Mouse (Mus musculus) CH12.LX (cell line): ENCODE data around the gene Kirrel3. TPM values are rescaled to one million over a fixed set of nuclear protein-coding genes. Genes with fewer than 3 reads are reported as not detected.

Source experiments
- DNase-seq: peaks from one replicate; pipeline ENCODE4 v3.0.0-alpha.2; 2013; ENCODE audit errors: extremely low read depth
- H3K27ac ChIP-seq: 2 replicates; pipeline ENCODE4 v1.5.1; 2012; ENCODE audit warnings: low read depth, mild to moderate bottlenecking, control low read depth, moderate library complexity; ENCODE audit not compliant: insufficient read depth
- H3K27me3 ChIP-seq: replicated peaks from 2 replicates; pipeline ENCODE3; 2012; ENCODE audit warnings: inconsistent platforms
- H3K36me3 ChIP-seq, 2 experiments: replicated peaks in 1 of 2; 2 replicates each; pipeline versions ENCODE3 to v1.6.1; 2012; ENCODE audit warnings: inconsistent platforms in 1 of 2, low read length in 1 of 2, mild to moderate bottlenecking in 1 of 2, mixed read lengths in 1 of 2, moderate library complexity in 1 of 2; ENCODE audit not compliant: control insufficient read depth in 1 of 2, insufficient read depth in 1 of 2
- H3K4me1 ChIP-seq, 2 experiments: 2 replicates each; pipeline ENCODE4 v1.6.1; 2012; ENCODE audit warnings: inconsistent platforms in 1 of 2, moderate library complexity in 1 of 2; ENCODE audit not compliant: insufficient read depth in 2 of 2, control insufficient read depth in 1 of 2
- H3K4me2 ChIP-seq: 2 replicates; pipeline ENCODE4 v1.6.1; 2012; ENCODE audit warnings: low read depth, mild to moderate bottlenecking, control low read depth; ENCODE audit not compliant: poor library complexity, insufficient read depth, severe bottlenecking
- H3K4me3 ChIP-seq, 3 experiments: fragments of 150-350 bp in 1 of 3; sonication (generic) in 1 of 3; replicated peaks in 1 of 3; 2 replicates each; pipeline versions ENCODE3 to v1.5.1; 2011 to 2012; ENCODE audit warnings: low read depth in 2 of 3, low read length in 2 of 3, mild to moderate bottlenecking in 2 of 3, moderate library complexity in 2 of 3, control low read depth in 1 of 3, improper control_type of control experiment in 1 of 3, inconsistent platforms in 1 of 3, mixed read lengths in 1 of 3; ENCODE audit not compliant: poor library complexity in 1 of 3
- H3K79me2 ChIP-seq: replicated peaks from 2 replicates; pipeline ENCODE4 v1.6.1; 2012; ENCODE audit warnings: mild to moderate bottlenecking, moderate library complexity; ENCODE audit not compliant: control insufficient read depth, poor library complexity, insufficient read depth, severe bottlenecking; ENCODE audit errors: extremely low read depth
- H3K9ac ChIP-seq: 2 replicates; pipeline ENCODE4 v1.6.1; 2012; ENCODE audit warnings: low read depth, mild to moderate bottlenecking, control low read depth, moderate library complexity; ENCODE audit not compliant: insufficient read depth
- H3K9me3 ChIP-seq: replicated peaks from 2 replicates; pipeline ENCODE3; 2012; ENCODE audit warnings: low read length, inconsistent platforms, mixed read lengths
- BHLHE40 ChIP-seq: IDR thresholded peaks from 2 replicates; pipeline ENCODE4 v1.6.1; 2011; ENCODE audit warnings: mild to moderate bottlenecking, low read depth, low read length, improper control_type of control experiment
- CHD2 ChIP-seq: IDR thresholded peaks from 2 replicates; pipeline ENCODE4 v1.6.1; 2011; ENCODE audit warnings: low read length, improper control_type of control experiment
- CTCF ChIP-seq, 2 experiments: IDR thresholded peaks in 1 of 2; conservative IDR thresholded peaks in 1 of 2; 2 replicates each; pipeline ENCODE4 v1.5.1; 2011 to 2012; ENCODE audit warnings: low read depth in 2 of 2, low read length in 2 of 2, improper control_type of control experiment in 1 of 2, inconsistent platforms in 1 of 2, mild to moderate bottlenecking in 1 of 2, moderate library complexity in 1 of 2
- E2F4 ChIP-seq: IDR thresholded peaks from 2 replicates; pipeline ENCODE4 v1.6.1; 2011; ENCODE audit warnings: low read depth, low read length, improper control_type of control experiment; ENCODE audit not compliant: insufficient replicate concordance
- GABPA ChIP-seq: IDR thresholded peaks from 2 replicates; pipeline ENCODE4 v1.6.1; 2012; ENCODE audit warnings: low read depth, low read length, improper control_type of control experiment, inconsistent platforms; ENCODE audit not compliant: insufficient replicate concordance
- HCFC1 ChIP-seq: IDR thresholded peaks from 2 replicates; pipeline ENCODE4 v1.6.1; 2012; ENCODE audit warnings: low read depth, mild to moderate bottlenecking, inconsistent platforms, low read length, improper control_type of control experiment
- IRF4 ChIP-seq: IDR thresholded peaks from 2 replicates; pipeline ENCODE4 v1.6.1; 2014; ENCODE audit warnings: low read depth, mild to moderate bottlenecking, inconsistent platforms, low read length, improper control_type of control experiment
- MAZ ChIP-seq: IDR thresholded peaks from 2 replicates; pipeline ENCODE4 v1.6.1; 2012; ENCODE audit warnings: low read depth, mild to moderate bottlenecking, inconsistent platforms, low read length, improper control_type of control experiment, moderate library complexity
- MEF2A ChIP-seq: IDR thresholded peaks from 2 replicates; pipeline ENCODE4 v1.6.1; 2014; ENCODE audit warnings: low read depth, mild to moderate bottlenecking, inconsistent platforms, low read length, improper control_type of control experiment, borderline replicate concordance
- PAX5 ChIP-seq: IDR thresholded peaks from 2 replicates; pipeline ENCODE4 v1.6.1; 2012; ENCODE audit warnings: low read length, inconsistent platforms, mixed read lengths
- TBP ChIP-seq: conservative IDR thresholded peaks from 2 replicates; pipeline ENCODE4 v1.6.1; 2011; ENCODE audit warnings: low read depth, low read length, improper control_type of control experiment
- TCF12 ChIP-seq: IDR thresholded peaks from 2 replicates; pipeline ENCODE4 v1.6.1; 2014; ENCODE audit warnings: low read depth, mild to moderate bottlenecking, inconsistent platforms, low read length, improper control_type of control experiment
- UBTF ChIP-seq: IDR thresholded peaks from 2 replicates; pipeline ENCODE4 v1.6.1; 2012; ENCODE audit warnings: low read depth, mild to moderate bottlenecking, inconsistent platforms, low read length, improper control_type of control experiment, moderate library complexity
- ZKSCAN1 ChIP-seq: IDR thresholded peaks from 2 replicates; pipeline ENCODE4 v1.6.1; 2012; ENCODE audit warnings: low read depth, inconsistent platforms, low read length, improper control_type of control experiment, borderline replicate concordance
- ZMIZ1 ChIP-seq: IDR thresholded peaks from 2 replicates; pipeline ENCODE4 v1.6.1; 2012; ENCODE audit warnings: low read depth, mild to moderate bottlenecking, inconsistent platforms, low read length, improper control_type of control experiment
- ZNF384 ChIP-seq: IDR thresholded peaks from 2 replicates; pipeline ENCODE4 v1.6.1; 2012; ENCODE audit warnings: low read depth, low read length, improper control_type of control experiment, inconsistent platforms
- dilution Hi-C: fragments of 300-500 bp; cut with MboI; formaldehyde crosslinking; loops from 2 replicates; pipeline ENCODE4 v1.14.3; 2020; ENCODE audit warnings: low sequenced_read_pairs; ENCODE audit not compliant: extremely low pct_unique_long_range_greater_than_20kb, extremely low pct_ligation_motif_present
- in situ Hi-C: fragments of 300-500 bp; cut with MboI; formaldehyde crosslinking; loops from 3 replicates; pipeline ENCODE4 v1.14.3; 2019; ENCODE audit warnings: low sequenced_read_pairs, low pct_ligation_motif_present, low pct_unique_long_range_greater_than_20kb, mixed read lengths
- polyA plus RNA-seq: library from polyadenylated mRNA; unstranded; fragments of >175 nt; gene quantifications from 2 replicates; pipeline ENCODE4 v1.2.1, GENCODE M21; 2012; ENCODE audit warnings: low read depth; ENCODE audit not compliant: insufficient read length
- total RNA-seq, 2 experiments: library from RNA; depleted of rRNA; stranded (reverse); fragments of 300-350 nt in 1 of 2; fragments of >200 nt in 1 of 2; gene quantifications; 2 replicates each; pipeline ENCODE4 v1.2.3; 2012 to 2014

Gene Kirrel3
- total and polyA plus RNA-seq, 3 experiments: not detected

DNA sequence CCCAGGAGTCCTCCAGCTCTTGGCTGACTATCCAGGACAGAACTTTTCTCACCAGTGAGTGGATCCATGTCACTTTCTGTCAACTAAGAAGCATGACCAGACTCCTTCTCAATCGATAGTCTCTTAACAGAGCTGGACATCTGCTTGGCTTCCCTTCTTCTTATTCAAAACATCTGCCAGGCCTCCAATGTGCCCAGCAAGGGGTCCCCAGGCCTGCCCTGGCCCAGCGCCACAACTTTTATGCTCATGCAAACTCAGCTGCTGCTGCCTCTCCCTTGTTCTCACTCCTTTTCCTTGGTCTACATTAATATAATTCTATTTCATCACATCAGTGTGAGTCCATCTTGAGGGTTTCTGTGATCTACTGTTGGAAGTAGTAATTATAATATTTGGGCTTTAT lies 122.3 kb downstream of the Kirrel3 start:
- in situ Hi-C loops (no loop called here), dilution Hi-C loops (no loop called here)
- no peaks in the 10 kb centered on the region for H3K9me3 ChIP-seq
- H3K27me3 ChIP-seq: peaks cover 25% of the 10 kb centered on the region
- no peak overlapping the region for H3K9ac ChIP-seq
- no peak overlapping the region for H3K27ac ChIP-seq
- H3K79me2 ChIP-seq: no peaks in the 10 kb centered on the region
- no peak overlapping the region for H3K4me2 ChIP-seq
- H3K4me1 ChIP-seq: no peaks in the 10 kb centered on the region; a peak in 1 of 4 replicates
- no peak overlapping the region for H3K4me3 ChIP-seq
- no peak for DNase-seq
- H3K36me3 ChIP-seq: no peaks in the 10 kb centered on the region
- TF ChIP-seq GABPA (no peak), ZMIZ1 (no peak), E2F4 (no peak), ZNF384 (no peak), IRF4 (no peak), ZKSCAN1 (no peak), TBP (no peak), PAX5 (no peak), MEF2A (no peak)

DNA sequence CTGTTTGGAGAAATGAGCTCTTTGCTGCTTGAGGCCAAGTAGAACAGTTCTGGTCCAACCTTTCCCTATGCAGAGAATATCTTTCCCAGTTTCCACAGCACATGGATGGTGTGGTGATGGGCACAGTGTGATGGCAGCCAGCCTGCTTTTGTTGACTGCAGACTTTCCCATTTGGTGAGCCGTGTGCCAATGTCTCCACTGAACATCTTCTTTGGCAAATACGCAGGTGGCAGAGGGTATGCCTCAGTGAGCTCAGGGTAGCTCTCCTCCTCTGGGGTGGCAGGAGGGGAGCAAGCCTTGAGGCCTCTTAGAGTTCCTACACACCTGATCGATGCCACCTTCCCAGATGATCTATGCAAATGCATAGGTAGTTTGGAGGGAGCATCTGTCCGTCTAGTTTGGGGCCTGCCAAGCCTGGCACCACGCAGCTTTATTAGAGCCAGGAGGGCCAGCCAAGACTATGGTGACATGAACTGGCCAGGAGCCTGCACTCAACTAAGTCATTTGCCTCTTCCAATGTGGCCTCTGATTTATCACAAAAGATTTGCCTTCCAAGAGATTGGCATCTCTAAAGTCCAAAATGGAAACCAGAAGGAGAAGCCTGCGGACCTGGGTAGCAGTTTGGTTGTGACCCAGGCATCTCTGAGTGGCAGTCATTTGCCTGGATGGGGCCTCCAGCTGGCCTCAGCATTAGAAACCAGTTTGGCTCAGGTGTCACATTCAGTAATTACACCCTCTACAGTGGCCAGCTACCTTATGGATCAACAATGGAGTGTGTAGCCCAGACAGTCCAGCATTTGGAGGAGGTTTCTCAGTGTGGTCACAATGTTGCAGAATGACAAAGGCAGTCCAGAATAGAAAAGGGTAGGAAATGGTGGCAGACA lies 127.4 kb downstream of the Kirrel3 start:
- H3K27me3 ChIP-seq: peaks cover 26% of the 10 kb centered on the region
- H3K79me2 ChIP-seq: no peaks in the 10 kb centered on the region
- H3K36me3 ChIP-seq: no peaks in the 10 kb centered on the region
- H3K9me3 ChIP-seq: no peaks in the 10 kb centered on the region
- in situ Hi-C loops: no loop called here
- no peaks in the 10 kb centered on the region for H3K4me1 ChIP-seq
- TF ChIP-seq GABPA (no peak), TCF12 (no peak), CHD2 (no peak), PAX5 (no peak), CTCF (conservative IDR thresholded peaks at IDR 0.05 in 1 of 2, IDR thresholded peaks at IDR 0.05 in 1 of 2; ENCODE audit: low read depth in 2 of 2, low read length in 2 of 2) (no peak), E2F4 (no peak), MAZ (no peak), BHLHE40 (no peak), UBTF (no peak), HCFC1 (no peak), ZNF384 (no peak)
- dilution Hi-C loops: no loop called here
- H3K4me2 ChIP-seq: no peak overlapping the region
- H3K27ac ChIP-seq: no peak overlapping the region
- no peak overlapping the region for H3K9ac ChIP-seq
- H3K4me3 ChIP-seq: no peak overlapping the region
- DNase-seq: no peak
